ENCODE assay signal across 8 mouse cellular contexts in genomic region chr17:29490713-29491581, GRCm38 (mm10). TPM values are rescaled to one million over a fixed set of nuclear protein-coding genes. Genes with fewer than 3 reads are reported as not detected.
A peak's percentile ranks its signal among the peaks of the same experiment; 100 is the strongest.
DNase-seq lines count a peak whose midpoint lies in the region; ATAC-seq and TF ChIP-seq lines count a peak whose summit lies in the region.

TSS of gene Pim1 (plus strand) at chr17:29490753.

- H3K9me3 ChIP-seq in forebrain, postnatal 0 days (ENCODE audit: low read length), result no peaks in the 10 kb centered on the region
- H3K9me3 ChIP-seq in hindbrain, embryonic 14.5 days (ENCODE audit: control insufficient read depth, low read length), result no peaks in the 10 kb centered on the region
- no peaks in the 10 kb centered on the region for H3K9me3 ChIP-seq in liver, postnatal 0 days (ENCODE audit: low read length)
- no peaks in the 10 kb centered on the region for H3K9me3 ChIP-seq in neural tube, embryonic 15.5 days (replicated peaks)

- WGBS in forebrain, postnatal 0 days, result 3% methylated on average over 82 of the region's 99 CpGs
- WGBS in hindbrain, embryonic 14.5 days, result under 1% methylated on average over 83 of the region's 99 CpGs
- under 1% methylated on average over 75 of the region's 99 CpGs for WGBS in liver, postnatal 0 days (ENCODE audit: insufficient replicate concordance)
- under 1% methylated on average over 85 of the region's 99 CpGs for WGBS in neural tube, embryonic 15.5 days

- H3K4me3 ChIP-seq in forebrain, postnatal 0 days (ENCODE audit: low read depth, low read length), result peak within 1 kb of the TSS; percentile 76
- H3K4me3 ChIP-seq in hindbrain, embryonic 14.5 days (replicated peaks; ENCODE audit: low read length), result peak within 1 kb of the TSS; percentile 82
- peak within 1 kb of the TSS; percentile 96 for H3K4me3 ChIP-seq in liver, postnatal 0 days (ENCODE audit: low read depth, low read length)
- H3K4me3 ChIP-seq in neural tube, embryonic 15.5 days (replicated peaks), result peak within 1 kb of the TSS; percentile 63

- H3K4me1 ChIP-seq in forebrain, postnatal 0 days (ENCODE audit: insufficient read depth), result no peaks in the 10 kb centered on the region
- peaks cover 17% of the 10 kb centered on the region for H3K4me1 ChIP-seq in hindbrain, embryonic 14.5 days (replicated peaks; ENCODE audit: control insufficient read depth, insufficient read depth, low read length)
- peaks cover 31% of the 10 kb centered on the region for H3K4me1 ChIP-seq in liver, postnatal 0 days (ENCODE audit: insufficient read depth)
- H3K4me1 ChIP-seq in neural tube, embryonic 15.5 days, result peaks cover 34% of the 10 kb centered on the region

- no peaks in the 10 kb centered on the region for H3K27me3 ChIP-seq in forebrain, postnatal 0 days (ENCODE audit: insufficient read depth, low read length)
- no peaks in the 10 kb centered on the region for H3K27me3 ChIP-seq in hindbrain, embryonic 14.5 days (ENCODE audit: control insufficient read depth, insufficient read depth, low read length)
- H3K27me3 ChIP-seq in liver, postnatal 0 days (ENCODE audit: insufficient read depth, low read length), result no peaks in the 10 kb centered on the region
- H3K27me3 ChIP-seq in neural tube, embryonic 15.5 days (replicated peaks), result no peaks in the 10 kb centered on the region

- H3K27ac ChIP-seq in forebrain, postnatal 0 days (ENCODE audit: low read depth, low read length), result peak within 1 kb of the TSS; percentile 87
- H3K27ac ChIP-seq in hindbrain, embryonic 14.5 days, result peak within 1 kb of the TSS; percentile 94
- H3K27ac ChIP-seq in liver, postnatal 0 days (ENCODE audit: low read depth), result peak within 1 kb of the TSS; percentile 99
- peak within 1 kb of the TSS; percentile 90 for H3K27ac ChIP-seq in neural tube, embryonic 15.5 days (replicated peaks)

- peak; percentile 55 to 58 for DNase-seq in lung, adult 18-20 months
- no peak for DNase-seq in lung, postnatal 25 days (ENCODE audit: low spot score)
- peak; percentile 71 for DNase-seq in adrenal gland, postnatal 14 days
- DNase-seq in forebrain, postnatal 0 days, result peak; percentile 71
- no peak for DNase-seq in hindbrain, embryonic 14.5 days (ENCODE audit: low spot score)
- DNase-seq in liver, postnatal 0 days, result no peak
- DNase-seq in c-Kit-positive CD71-positive TER-119-positive erythroid progenitor cells, embryonic 14.5 days (ENCODE audit: low spot score), result no peak

- peak within 1 kb of the TSS; percentile 62 for H3K9ac ChIP-seq in forebrain, postnatal 0 days
- H3K9ac ChIP-seq in hindbrain, embryonic 14.5 days, result peak within 1 kb of the TSS; percentile 76
- peak within 1 kb of the TSS; percentile 100 for H3K9ac ChIP-seq in liver, postnatal 0 days (replicated peaks)
- H3K9ac ChIP-seq in neural tube, embryonic 15.5 days (replicated peaks), result peak within 1 kb of the TSS; percentile 65

- TF ChIP-seq CTCF in forebrain, postnatal 0 days (IDR thresholded peaks at IDR 0.05; ENCODE audit: low read depth), result peak; percentile 24; the same call in 1 of the 2 replicates
- TF ChIP-seq CTCF in liver, postnatal 0 days (IDR thresholded peaks at IDR 0.05; ENCODE audit: low read depth), result no peak

- peaks cover 5% of the 10 kb centered on the region; the same call in 1 of the 2 replicates for H3K36me3 ChIP-seq in forebrain, postnatal 0 days (ENCODE audit: insufficient read depth)
- H3K36me3 ChIP-seq in hindbrain, embryonic 14.5 days (replicated peaks; ENCODE audit: control insufficient read depth, insufficient read depth), result peaks cover 12% of the 10 kb centered on the region
- H3K36me3 ChIP-seq in liver, postnatal 0 days (replicated peaks; ENCODE audit: insufficient read depth, low read length), result peaks cover 31% of the 10 kb centered on the region
- peaks cover 7% of the 10 kb centered on the region; the same call in 1 of the 2 replicates for H3K36me3 ChIP-seq in neural tube, embryonic 15.5 days

- ATAC-seq in forebrain, postnatal 0 days, result peak; percentile 33
- peak; percentile 27 for ATAC-seq in hindbrain, embryonic 14.5 days (ENCODE audit: low FRiP score)
- no peak; the same call in 1 of the 2 replicates for ATAC-seq in liver, postnatal 0 days
- ATAC-seq in neural tube, embryonic 15.5 days (ENCODE audit: low FRiP score), result peak; percentile 56

- no peak for TF ChIP-seq EP300 in liver, postnatal 0 days (IDR thresholded peaks at IDR 0.05; ENCODE audit: low read depth)

- H3K4me2 ChIP-seq in forebrain, postnatal 0 days (ENCODE audit: low read depth), result peak within 1 kb of the TSS; percentile 93
- H3K4me2 ChIP-seq in hindbrain, embryonic 14.5 days (replicated peaks), result peak within 1 kb of the TSS; percentile 96
- peak within 1 kb of the TSS; percentile 89 for H3K4me2 ChIP-seq in liver, postnatal 0 days (ENCODE audit: low read depth, low read length)
- peak within 1 kb of the TSS; percentile 74 for H3K4me2 ChIP-seq in neural tube, embryonic 15.5 days

RNA-seq across cellular contexts. Expression of gene Pim1, which starts in this region (rescaled TPM):
- total RNA-seq in adrenal gland, postnatal 14 days (2021), result 104 and 129 TPM in 2 replicates
- 8.7 and 14.6 TPM in 2 replicates for total RNA-seq in forebrain, postnatal 0 days (2014; rRNA removed)
- 10.3 and 12.0 TPM in 2 replicates for polyA plus RNA-seq in forebrain, postnatal 0 days (2015; fragmentation: Nextera tagmentation; extraction: Ambion mirVana)
- 6.4 and 7.8 TPM in 2 replicates for polyA plus RNA-seq in hindbrain, embryonic 14.5 days (2014; fragmentation: Nextera tagmentation; extraction: Ambion mirVana)
- 35.6 and 57.1 TPM in 2 replicates for polyA plus RNA-seq in liver, postnatal 0 days (2015; fragmentation: Nextera tagmentation; extraction: Ambion mirVana)
- polyA plus RNA-seq in neural tube, embryonic 15.5 days (2015; fragmentation: Nextera tagmentation; extraction: Ambion mirVana), result 9.0 and 15.8 TPM in 2 replicates

Comparison
In these comparisons a context has a peak if more than half of its experiments do, and no peak if none do; other contexts are left out.
1. DNase-seq: peak in lung, adult 18-20 months (2 of 2), adrenal gland, postnatal 14 days (single experiment) and forebrain, postnatal 0 days (single experiment); none in lung, postnatal 25 days (single experiment), hindbrain, embryonic 14.5 days (single experiment), liver, postnatal 0 days (single experiment) and c-Kit-positive CD71-positive TER-119-positive erythroid progenitor cells, embryonic 14.5 days (single experiment).
2. Peak in every context shown above with its lines, with median percentiles within 50 percentile points of each other: H3K27ac ChIP-seq, H3K4me2 ChIP-seq, H3K4me3 ChIP-seq and H3K9ac ChIP-seq.